Mouse (Mus musculus): Measurements from ENCODE around the gene 4930426L09Rik. TPM values are rescaled to one million over a fixed set of nuclear protein-coding genes. Genes with fewer than 3 reads are reported as not detected.

4930426L09Rik gene
- total RNA-seq, 1 experiment: 0.18 TPM

DNA sequence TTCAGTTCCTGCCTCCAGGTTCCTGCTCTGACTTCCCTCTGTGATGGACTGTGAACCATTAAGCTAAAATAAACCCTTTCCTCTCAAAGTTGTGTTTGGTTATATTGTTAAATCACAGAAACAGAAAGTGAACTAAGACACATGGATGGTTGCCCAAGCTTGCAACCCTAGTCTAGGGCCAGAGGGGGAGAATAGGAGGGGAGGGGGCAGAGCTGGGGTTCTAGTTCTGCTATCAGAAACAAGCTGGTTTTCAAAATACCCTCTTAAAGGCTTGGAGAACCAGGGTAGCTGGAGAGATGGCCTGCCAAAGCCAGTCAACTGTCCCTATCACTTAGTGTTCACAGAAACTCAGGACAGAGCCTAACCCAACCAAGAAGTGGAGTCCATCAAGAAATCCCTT, 14.6 kb upstream of the 4930426L09Rik start:
- Histone ChIP-seq H3K36me3 (ENCODE audit: control insufficient read depth, insufficient read depth, low read length, poor library complexity, severe bottlenecking) (no peaks in the 10 kb centered on the region), H3K9ac (ENCODE audit: insufficient read depth, low read depth, low read length, poor library complexity, severe bottlenecking) (no peak overlapping the region), H3K4me1 (ENCODE audit: control insufficient read depth in 2 of 2, insufficient read depth in 2 of 2, low read length in 2 of 2, poor library complexity in 1 of 2) (peaks cover 0 to 5% of the 10 kb centered on the region in 2 experiments; a peak in 1 of 4 replicates), H3K9me3 (ENCODE audit: control insufficient read depth, insufficient read depth, low read depth, low read length) (no peaks in the 10 kb centered on the region), H3K4me3 (ENCODE audit: insufficient read depth in 1 of 2, low read depth in 1 of 2, low read length in 2 of 2, poor library complexity in 1 of 2, severe bottlenecking in 1 of 2) (no peak overlapping the region), H3K27ac (ENCODE audit: insufficient read depth, low read depth, low read length, poor library complexity, severe bottlenecking) (no peak overlapping the region)
- in situ Hi-C loops (cut with MboI; ENCODE audit: low sequenced_read_pairs in 2 of 2, unreplicated experiment in 2 of 2): no loop called here
- no peak for TF ChIP-seq MAFK (IDR thresholded peaks at IDR 0.05; ENCODE audit: insufficient read depth, low read depth, low read length)
- TF ChIP-seq CHD2 (IDR thresholded peaks at IDR 0.05; ENCODE audit: low read depth, low read length): no peak
- no peak for TF ChIP-seq ZC3H11A (IDR thresholded peaks at IDR 0.05; ENCODE audit: borderline replicate concordance, low read depth, low read length)
- no peak for TF ChIP-seq ZNF384 (IDR thresholded peaks at IDR 0.05; ENCODE audit: low read depth, low read length)
- no peak for TF ChIP-seq HCFC1 (IDR thresholded peaks at IDR 0.05; ENCODE audit: borderline replicate concordance, insufficient read depth, low read length)
- DNase-seq (ENCODE audit: low read depth, low spot score): no peak

- TF ChIP-seq CHD2 (IDR thresholded peaks at IDR 0.05; ENCODE audit: low read depth, low read length): no peak
- TF ChIP-seq HCFC1 (IDR thresholded peaks at IDR 0.05; ENCODE audit: borderline replicate concordance, insufficient read depth, low read length): no peak
- no peak for TF ChIP-seq MAFK (IDR thresholded peaks at IDR 0.05; ENCODE audit: insufficient read depth, low read depth, low read length)
- TF ChIP-seq ZC3H11A (IDR thresholded peaks at IDR 0.05; ENCODE audit: borderline replicate concordance, low read depth, low read length): no peak
- no peak for TF ChIP-seq ZNF384 (IDR thresholded peaks at IDR 0.05; ENCODE audit: low read depth, low read length)
- Histone ChIP-seq H3K9me3 (ENCODE audit: control insufficient read depth, insufficient read depth, low read depth, low read length) (no peaks in the 10 kb centered on the region), H3K27ac (ENCODE audit: insufficient read depth, low read depth, low read length, poor library complexity, severe bottlenecking) (no peak overlapping the region), H3K9ac (ENCODE audit: insufficient read depth, low read depth, low read length, poor library complexity, severe bottlenecking) (no peak overlapping the region), H3K4me3 (ENCODE audit: insufficient read depth in 1 of 2, low read depth in 1 of 2, low read length in 2 of 2, poor library complexity in 1 of 2, severe bottlenecking in 1 of 2) (no peak overlapping the region), H3K4me1 (ENCODE audit: control insufficient read depth in 2 of 2, insufficient read depth in 2 of 2, low read length in 2 of 2, poor library complexity in 1 of 2) (peaks cover 0 to 2% of the 10 kb centered on the region in 2 experiments; a peak in 1 of 4 replicates), H3K36me3 (ENCODE audit: control insufficient read depth, insufficient read depth, low read length, poor library complexity, severe bottlenecking) (no peaks in the 10 kb centered on the region)
- in situ Hi-C loops (cut with MboI; ENCODE audit: low sequenced_read_pairs in 2 of 2, unreplicated experiment in 2 of 2): no loop called here
- no peak for DNase-seq (ENCODE audit: low read depth, low spot score)
Observed at GRCm38 (mm10) chr2:18984095-18984847, 13.9 kb upstream of the 4930426L09Rik start.

- Histone ChIP-seq H3K9me3 (ENCODE audit: control insufficient read depth, insufficient read depth, low read depth, low read length) (no peaks in the 10 kb centered on the region), H3K4me3 (ENCODE audit: insufficient read depth in 1 of 2, low read depth in 1 of 2, low read length in 2 of 2, poor library complexity in 1 of 2, severe bottlenecking in 1 of 2) (no peak overlapping the region), H3K36me3 (ENCODE audit: control insufficient read depth, insufficient read depth, low read length, poor library complexity, severe bottlenecking) (no peaks in the 10 kb centered on the region), H3K4me1 (ENCODE audit: control insufficient read depth in 2 of 2, insufficient read depth in 2 of 2, low read length in 2 of 2, poor library complexity in 1 of 2) (no peaks in the 10 kb centered on the region), H3K9ac (ENCODE audit: insufficient read depth, low read depth, low read length, poor library complexity, severe bottlenecking) (no peak overlapping the region), H3K27ac (ENCODE audit: insufficient read depth, low read depth, low read length, poor library complexity, severe bottlenecking) (no peak overlapping the region)
- in situ Hi-C loops (cut with MboI; ENCODE audit: low sequenced_read_pairs in 2 of 2, unreplicated experiment in 2 of 2): no loop called here
- no peak for TF ChIP-seq CHD2 (IDR thresholded peaks at IDR 0.05; ENCODE audit: low read depth, low read length)
- no peak for TF ChIP-seq ZNF384 (IDR thresholded peaks at IDR 0.05; ENCODE audit: low read depth, low read length)
- no peak for TF ChIP-seq MAFK (IDR thresholded peaks at IDR 0.05; ENCODE audit: insufficient read depth, low read depth, low read length)
- DNase-seq (ENCODE audit: low read depth, low spot score): no peak
Observed at GRCm38 (mm10) chr2:18985506-18985905, 12.6 kb upstream of the 4930426L09Rik start.

- H3K9me3 ChIP-seq (ENCODE audit: control insufficient read depth, insufficient read depth, low read depth, low read length): no peaks in the 10 kb centered on the region
- no peaks in the 10 kb centered on the region for H3K4me1 ChIP-seq (ENCODE audit: control insufficient read depth in 2 of 2, insufficient read depth in 2 of 2, low read length in 2 of 2, poor library complexity in 1 of 2)
- no peak overlapping the region for H3K4me3 ChIP-seq (ENCODE audit: insufficient read depth in 1 of 2, low read depth in 1 of 2, low read length in 2 of 2, poor library complexity in 1 of 2, severe bottlenecking in 1 of 2)
- no peak for DNase-seq (ENCODE audit: low read depth, low spot score)
- TF ChIP-seq CHD2 (IDR thresholded peaks at IDR 0.05; ENCODE audit: low read depth, low read length): no peak
- no peak for TF ChIP-seq MAFK (IDR thresholded peaks at IDR 0.05; ENCODE audit: insufficient read depth, low read depth, low read length)
- no peak for TF ChIP-seq ZC3H11A (IDR thresholded peaks at IDR 0.05; ENCODE audit: borderline replicate concordance, low read depth, low read length)
- TF ChIP-seq ZNF384 (IDR thresholded peaks at IDR 0.05; ENCODE audit: low read depth, low read length): no peak
- no peak for TF ChIP-seq HCFC1 (IDR thresholded peaks at IDR 0.05; ENCODE audit: borderline replicate concordance, insufficient read depth, low read length)
- H3K36me3 ChIP-seq (ENCODE audit: control insufficient read depth, insufficient read depth, low read length, poor library complexity, severe bottlenecking): no peaks in the 10 kb centered on the region
- in situ Hi-C loops (cut with MboI; ENCODE audit: low sequenced_read_pairs in 2 of 2, unreplicated experiment in 2 of 2): no loop called here
- H3K27ac ChIP-seq (ENCODE audit: insufficient read depth, low read depth, low read length, poor library complexity, severe bottlenecking): no peak overlapping the region
- H3K9ac ChIP-seq (ENCODE audit: insufficient read depth, low read depth, low read length, poor library complexity, severe bottlenecking): no peak overlapping the region
Observed at GRCm38 (mm10) chr2:18988885-18989284, 9.3 kb upstream of the 4930426L09Rik start.

Measured in ES-E14 (cell line).